Mouse (Mus musculus): ENCODE results near the gene Mcoln2. TPM values are rescaled to one million over a fixed set of nuclear protein-coding genes. Genes with fewer than 3 reads are reported as not detected.

The Mcoln2 gene
- polyA plus RNA-seq, 1 experiment from 2014 or later: 0.30 TPM

DNA sequence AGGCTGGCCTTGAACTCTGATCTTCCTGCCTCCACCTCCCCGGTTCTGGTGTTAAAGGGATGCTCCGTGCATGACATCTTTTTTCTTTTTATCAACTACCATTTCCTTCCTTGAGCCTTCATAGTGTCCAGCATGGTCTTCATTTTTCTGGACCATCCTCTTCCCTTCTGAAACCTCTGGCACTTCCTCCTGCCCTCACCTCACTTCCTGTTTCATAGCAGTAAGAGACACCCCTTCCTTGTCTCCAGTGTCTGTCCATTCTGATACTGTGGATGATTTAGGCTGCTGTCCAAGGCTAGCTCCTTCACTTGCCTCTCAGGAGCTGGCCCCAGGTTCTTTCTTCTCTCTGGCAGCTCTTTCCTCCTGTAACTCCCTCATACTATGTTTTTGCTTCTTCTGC is 14.2 kb upstream of the Mcoln2 start:
- Histone ChIP-seq H3K4me3 (replicated peaks; ENCODE audit: low read depth, low read length) (no peak overlapping the region), H3K9me3 (ENCODE audit: control insufficient read depth, low read length) (no peaks in the 10 kb centered on the region), H3K4me1 (ENCODE audit: control insufficient read depth, insufficient read depth, low read length) (no peaks in the 10 kb centered on the region), H3K4me2 (ENCODE audit: low read length) (no peak overlapping the region), H3K27ac (replicated peaks; ENCODE audit: low read depth, low read length) (no peak overlapping the region), H3K36me3 (ENCODE audit: control insufficient read depth, insufficient read depth, low read length) (no peaks in the 10 kb centered on the region), H3K27me3 (ENCODE audit: control insufficient read depth, insufficient read depth, low read length) (no peaks in the 10 kb centered on the region), H3K9ac (replicated peaks; ENCODE audit: low read length) (no peak overlapping the region)
- ATAC-seq (ENCODE audit: low FRiP score, low TSS enrichment) (no peak), DNase-seq (no peak)
- 92% methylated on average over 2 of the region's 2 CpGs for WGBS

GRCm38 (mm10) chr3:146136422-146136821 is 13.2 kb upstream of the Mcoln2 start:
- Histone ChIP-seq H3K9ac (replicated peaks; ENCODE audit: low read length) (no peak overlapping the region), H3K4me1 (ENCODE audit: control insufficient read depth, insufficient read depth, low read length) (no peaks in the 10 kb centered on the region), H3K36me3 (ENCODE audit: control insufficient read depth, insufficient read depth, low read length) (no peaks in the 10 kb centered on the region), H3K4me3 (replicated peaks; ENCODE audit: low read depth, low read length) (no peak overlapping the region), H3K27me3 (ENCODE audit: control insufficient read depth, insufficient read depth, low read length) (no peaks in the 10 kb centered on the region), H3K27ac (replicated peaks; ENCODE audit: low read depth, low read length) (no peak overlapping the region), H3K9me3 (ENCODE audit: control insufficient read depth, low read length) (no peaks in the 10 kb centered on the region), H3K4me2 (ENCODE audit: low read length) (no peak overlapping the region)
- DNase-seq (peak; percentile 42), ATAC-seq (ENCODE audit: low FRiP score, low TSS enrichment) (no peak)
- 47% methylated on average over 10 of the region's 10 CpGs for WGBS

GRCm38 (mm10) chr3:146140276-146140675 is 9.4 kb upstream of the Mcoln2 start:
- no peaks in the 10 kb centered on the region for H3K36me3 ChIP-seq (ENCODE audit: control insufficient read depth, insufficient read depth, low read length)
- H3K4me3 ChIP-seq (replicated peaks; ENCODE audit: low read depth, low read length): no peak overlapping the region
- no peaks in the 10 kb centered on the region for H3K9me3 ChIP-seq (ENCODE audit: control insufficient read depth, low read length)
- no peak for ATAC-seq (ENCODE audit: low FRiP score, low TSS enrichment)
- H3K4me2 ChIP-seq (ENCODE audit: low read length): no peak overlapping the region
- 95% methylated on average over 7 of the region's 7 CpGs for WGBS
- no peaks in the 10 kb centered on the region for H3K4me1 ChIP-seq (ENCODE audit: control insufficient read depth, insufficient read depth, low read length)
- no peak overlapping the region for H3K27ac ChIP-seq (replicated peaks; ENCODE audit: low read depth, low read length)
- no peaks in the 10 kb centered on the region for H3K27me3 ChIP-seq (ENCODE audit: control insufficient read depth, insufficient read depth, low read length)
- H3K9ac ChIP-seq (replicated peaks; ENCODE audit: low read length): no peak overlapping the region
- no peak for DNase-seq

GRCm38 (mm10) chr3:146142523-146142922 is 7.1 kb upstream of the Mcoln2 start:
- no peak for ATAC-seq (ENCODE audit: low FRiP score, low TSS enrichment)
- 80% methylated on average over 7 of the region's 7 CpGs for WGBS
- H3K9ac ChIP-seq (replicated peaks; ENCODE audit: low read length): no peak overlapping the region
- no peak overlapping the region for H3K4me3 ChIP-seq (replicated peaks; ENCODE audit: low read depth, low read length)
- H3K36me3 ChIP-seq (ENCODE audit: control insufficient read depth, insufficient read depth, low read length): no peaks in the 10 kb centered on the region
- H3K9me3 ChIP-seq (ENCODE audit: control insufficient read depth, low read length): no peaks in the 10 kb centered on the region
- no peak overlapping the region for H3K27ac ChIP-seq (replicated peaks; ENCODE audit: low read depth, low read length)
- H3K27me3 ChIP-seq (ENCODE audit: control insufficient read depth, insufficient read depth, low read length): no peaks in the 10 kb centered on the region
- no peaks in the 10 kb centered on the region for H3K4me1 ChIP-seq (ENCODE audit: control insufficient read depth, insufficient read depth, low read length)
- no peak overlapping the region for H3K4me2 ChIP-seq (ENCODE audit: low read length)
- peak; percentile 21 for DNase-seq

DNA sequence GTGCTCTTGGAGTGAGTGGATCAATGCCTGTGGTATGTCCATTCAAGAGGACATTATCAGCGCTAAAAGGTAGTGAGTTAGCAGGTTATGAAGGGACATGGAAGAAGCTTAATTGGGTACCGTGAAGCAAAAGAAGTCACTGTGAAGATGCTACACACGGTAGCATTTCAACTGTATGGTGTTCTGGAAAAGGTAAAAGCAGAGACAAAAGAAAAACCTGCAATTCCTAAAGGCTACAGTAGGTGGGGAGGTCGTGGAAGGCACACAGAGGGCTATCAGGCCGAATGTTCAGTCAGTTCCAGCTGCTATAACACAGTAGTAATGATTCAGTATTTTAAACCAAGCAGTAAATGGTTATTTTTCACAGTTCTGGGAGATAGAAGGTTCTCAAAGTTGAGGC is 4.1 kb upstream of the Mcoln2 start:
- WGBS: 56% methylated on average over 5 of the region's 5 CpGs
- peaks cover 8% of the 10 kb centered on the region; the same call in 1 of the 2 replicates for H3K4me1 ChIP-seq (ENCODE audit: control insufficient read depth, insufficient read depth, low read length)

DNA sequence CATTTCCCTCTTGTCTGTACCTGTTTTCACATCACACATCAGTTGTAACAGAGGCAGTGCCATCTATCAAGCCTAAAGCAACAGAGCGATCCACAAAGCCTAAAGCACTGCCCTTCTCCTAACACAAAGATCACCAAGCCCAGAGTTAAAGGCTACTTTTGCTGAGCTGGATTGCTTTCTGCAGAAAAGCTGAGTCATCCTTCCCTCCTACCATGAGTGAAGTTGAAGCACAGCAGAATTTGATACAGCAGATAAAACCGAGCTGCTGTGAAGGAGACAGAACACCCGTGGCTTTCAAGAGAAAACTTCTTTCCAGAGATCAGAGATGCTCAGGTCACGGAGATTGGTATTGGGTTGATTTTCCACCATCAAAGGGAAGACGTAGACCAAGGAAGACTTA is 3.5 kb upstream of the Mcoln2 start:
- ATAC-seq (ENCODE audit: low FRiP score, low TSS enrichment): no peak
- WGBS: 71% methylated on average over 5 of the region's 5 CpGs
- Histone ChIP-seq H3K4me2 (ENCODE audit: low read length) (no peak overlapping the region), H3K4me1 (ENCODE audit: control insufficient read depth, insufficient read depth, low read length) (peaks cover 8% of the 10 kb centered on the region; the same call in 1 of the 2 replicates), H3K36me3 (ENCODE audit: control insufficient read depth, insufficient read depth, low read length) (no peaks in the 10 kb centered on the region), H3K9ac (replicated peaks; ENCODE audit: low read length) (no peak overlapping the region), H3K27ac (replicated peaks; ENCODE audit: low read depth, low read length) (no peak overlapping the region), H3K27me3 (ENCODE audit: control insufficient read depth, insufficient read depth, low read length) (peaks cover 18% of the 10 kb centered on the region), H3K4me3 (replicated peaks; ENCODE audit: low read depth, low read length) (no peak overlapping the region), H3K9me3 (ENCODE audit: control insufficient read depth, low read length) (no peaks in the 10 kb centered on the region)
- DNase-seq: no peak

More for the DNA sequence above, 4.1 kb upstream of the Mcoln2 start:
- H3K27ac ChIP-seq (replicated peaks; ENCODE audit: low read depth, low read length): no peak overlapping the region
- peaks cover 13% of the 10 kb centered on the region for H3K27me3 ChIP-seq (ENCODE audit: control insufficient read depth, insufficient read depth, low read length)
- DNase-seq (no peak), ATAC-seq (ENCODE audit: low FRiP score, low TSS enrichment) (no peak)
- H3K4me2 ChIP-seq (ENCODE audit: low read length): no peak overlapping the region
- H3K9me3 ChIP-seq (ENCODE audit: control insufficient read depth, low read length): no peaks in the 10 kb centered on the region
- no peak overlapping the region for H3K9ac ChIP-seq (replicated peaks; ENCODE audit: low read length)
- H3K4me3 ChIP-seq (replicated peaks; ENCODE audit: low read depth, low read length): no peak overlapping the region
- H3K36me3 ChIP-seq (ENCODE audit: control insufficient read depth, insufficient read depth, low read length): no peaks in the 10 kb centered on the region

- Histone ChIP-seq H3K9ac (replicated peaks; ENCODE audit: low read length) (peak overlapping the region; percentile 34; the same call in 1 of the 2 replicates), H3K27ac (replicated peaks; ENCODE audit: low read depth, low read length) (no peak overlapping the region), H3K9me3 (ENCODE audit: control insufficient read depth, low read length) (no peaks in the 10 kb centered on the region), H3K27me3 (ENCODE audit: control insufficient read depth, insufficient read depth, low read length) (peaks cover 26% of the 10 kb centered on the region), H3K4me2 (ENCODE audit: low read length) (peak overlapping the region; percentile 82), H3K4me1 (ENCODE audit: control insufficient read depth, insufficient read depth, low read length) (peaks cover 8% of the 10 kb centered on the region; the same call in 1 of the 2 replicates), H3K36me3 (ENCODE audit: control insufficient read depth, insufficient read depth, low read length) (no peaks in the 10 kb centered on the region), H3K4me3 (replicated peaks; ENCODE audit: low read depth, low read length) (peak overlapping the region; percentile 34)
- ATAC-seq (ENCODE audit: low FRiP score, low TSS enrichment) (0 out of 2 replicates have a peak, but pooled peaks have one; percentile 6), DNase-seq (peak; percentile 43)
- under 1% methylated on average over 26 of the region's 26 CpGs for WGBS
Observed at GRCm38 (mm10) chr3:146150058-146150400, 396 bp downstream of the Mcoln2 start.

- DNase-seq (no peak), ATAC-seq (ENCODE audit: low FRiP score, low TSS enrichment) (no peak)
- Histone ChIP-seq H3K4me3 (replicated peaks; ENCODE audit: low read depth, low read length) (peak overlapping the region; percentile 34), H3K4me1 (ENCODE audit: control insufficient read depth, insufficient read depth, low read length) (peaks cover 8% of the 10 kb centered on the region; the same call in 1 of the 2 replicates), H3K27ac (replicated peaks; ENCODE audit: low read depth, low read length) (no peak overlapping the region), H3K9ac (replicated peaks; ENCODE audit: low read length) (no peak overlapping the region), H3K36me3 (ENCODE audit: control insufficient read depth, insufficient read depth, low read length) (no peaks in the 10 kb centered on the region), H3K9me3 (ENCODE audit: control insufficient read depth, low read length) (no peaks in the 10 kb centered on the region), H3K27me3 (ENCODE audit: control insufficient read depth, insufficient read depth, low read length) (peaks cover 26% of the 10 kb centered on the region), H3K4me2 (ENCODE audit: low read length) (peak overlapping the region; percentile 82)
- 33% methylated on average over 11 of the region's 11 CpGs for WGBS
Observed at GRCm38 (mm10) chr3:146150560-146150959, 927 bp downstream of the Mcoln2 start.

- no peak for ATAC-seq (ENCODE audit: low FRiP score, low TSS enrichment)
- DNase-seq: no peak
- H3K9me3 ChIP-seq (ENCODE audit: control insufficient read depth, low read length): no peaks in the 10 kb centered on the region
- peaks cover 8% of the 10 kb centered on the region; the same call in 1 of the 2 replicates for H3K4me1 ChIP-seq (ENCODE audit: control insufficient read depth, insufficient read depth, low read length)
- peaks cover 26% of the 10 kb centered on the region for H3K27me3 ChIP-seq (ENCODE audit: control insufficient read depth, insufficient read depth, low read length)
- 96% methylated on average over 10 of the region's 10 CpGs for WGBS
- H3K9ac ChIP-seq (replicated peaks; ENCODE audit: low read length): no peak overlapping the region
- no peak overlapping the region for H3K4me2 ChIP-seq (ENCODE audit: low read length)
- no peaks in the 10 kb centered on the region for H3K36me3 ChIP-seq (ENCODE audit: control insufficient read depth, insufficient read depth, low read length)
- H3K27ac ChIP-seq (replicated peaks; ENCODE audit: low read depth, low read length): no peak overlapping the region
- H3K4me3 ChIP-seq (replicated peaks; ENCODE audit: low read depth, low read length): no peak overlapping the region
Observed at GRCm38 (mm10) chr3:146151328-146151727, 1.7 kb downstream of the Mcoln2 start.

Measured in midbrain, embryonic 14.5 days (tissue).